Mouse (Mus musculus): ENCODE data around the gene Akap6. TPM values are rescaled to one million over a fixed set of nuclear protein-coding genes. Genes with fewer than 3 reads are reported as not detected.

Akap6 gene
- 100 to 1,000 TPM; 110 to 131 TPM for total RNA-seq (2021)

GRCm38 (mm10) chr12:52699146-52699545, at the start of gene Akap6:
Gene Akap6 (plus strand): TSS chr12:52699383.
- no peak for DNase-seq
- intact Hi-C loops (cut with DNase I): no loop called here

DNA sequence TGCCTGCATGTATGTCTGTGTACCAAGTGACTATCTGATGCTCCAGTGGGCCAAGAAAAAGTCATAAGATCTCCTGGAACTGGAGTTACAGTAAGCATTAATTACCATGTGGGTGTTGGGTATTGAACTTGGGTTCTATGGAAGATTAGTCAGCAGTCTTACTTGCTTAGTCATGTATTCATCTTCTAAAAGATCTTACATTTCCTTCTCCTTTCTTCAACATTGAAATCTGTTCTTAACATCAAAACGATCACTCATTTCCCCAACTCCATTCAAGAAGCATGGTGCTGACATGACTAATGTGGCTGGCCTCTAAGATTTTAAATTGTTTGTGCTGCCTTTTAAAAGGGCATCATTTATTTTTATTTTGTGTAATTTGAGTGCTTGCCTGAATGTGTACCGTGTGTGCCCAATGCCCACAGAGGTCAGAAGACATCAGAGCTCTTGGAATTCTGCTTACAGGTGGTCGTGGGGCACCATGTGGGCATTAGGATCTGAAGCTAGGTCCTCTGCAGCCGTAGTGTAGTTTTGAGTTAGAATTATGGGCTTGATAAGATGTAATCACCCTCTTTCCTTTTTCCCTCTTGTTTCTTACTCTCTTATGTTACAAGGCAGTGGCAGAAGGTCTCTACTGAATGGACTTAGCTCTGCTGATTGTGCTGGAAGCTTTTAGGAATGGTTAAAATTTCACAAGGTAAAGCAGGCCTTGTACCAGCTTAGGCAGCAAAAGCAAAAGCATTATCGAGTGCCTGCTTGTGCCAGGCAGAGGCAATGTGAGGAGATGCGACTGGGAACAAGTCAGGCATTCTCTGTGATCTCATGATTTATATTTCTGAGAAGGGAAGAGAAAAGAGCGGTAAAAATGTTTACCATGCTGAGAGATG, 36.0 kb upstream of the Akap6 start:
- DNase-seq: no peak
- intact Hi-C loops (cut with DNase I): no loop called here

DNA sequence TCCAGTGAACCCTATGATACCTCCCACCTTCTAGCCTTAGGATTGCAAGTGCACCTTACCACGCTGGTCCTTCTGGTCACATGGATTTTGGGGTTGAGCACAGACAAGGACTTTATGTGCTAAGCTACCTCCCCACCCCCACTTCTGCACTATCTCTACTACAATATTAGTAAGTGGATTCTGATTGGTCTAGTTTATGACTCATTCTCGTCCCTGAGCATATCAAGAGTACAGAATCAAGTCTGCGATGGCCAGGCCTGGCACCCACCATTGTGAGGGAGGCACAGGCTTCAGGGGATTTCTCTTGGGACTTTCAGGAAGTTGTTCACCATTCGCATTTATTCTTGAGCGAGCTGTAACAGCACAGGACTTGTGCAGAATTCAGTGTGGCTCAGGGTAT, 34.2 kb upstream of the Akap6 start:
- intact Hi-C loops (cut with DNase I): no loop called here
- DNase-seq: no peak

DNA sequence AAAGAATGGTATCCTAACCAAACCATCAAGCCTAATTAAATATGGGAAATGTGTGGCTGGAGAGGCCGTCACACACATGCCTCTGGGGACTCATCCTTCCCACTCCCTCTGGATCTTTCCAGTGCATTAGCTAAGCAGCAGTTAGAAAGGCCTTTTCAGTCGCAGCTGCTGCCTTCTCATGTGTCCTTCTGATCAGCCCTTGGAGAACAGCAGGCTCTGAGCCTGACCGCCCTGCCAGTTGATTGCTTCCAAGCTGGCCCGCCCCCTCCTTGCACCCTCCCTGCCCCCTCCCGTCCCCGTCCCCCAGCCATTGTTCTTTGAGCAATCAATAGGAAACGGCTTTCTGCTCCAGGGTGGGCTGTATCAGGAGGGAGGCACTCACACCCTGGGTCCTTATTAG, 27.7 kb upstream of the Akap6 start:
- DNase-seq: peak; percentile 25 to 28

GRCm38 (mm10) chr12:52671943-52672342, 27.2 kb upstream of the Akap6 start:
- intact Hi-C loops (cut with DNase I): no loop called here
- peak in 1 of 2 experiments; percentile 6 for DNase-seq

More for the DNA sequence above, 27.7 kb upstream of the Akap6 start:
- intact Hi-C loops (cut with DNase I): no loop called here

DNA sequence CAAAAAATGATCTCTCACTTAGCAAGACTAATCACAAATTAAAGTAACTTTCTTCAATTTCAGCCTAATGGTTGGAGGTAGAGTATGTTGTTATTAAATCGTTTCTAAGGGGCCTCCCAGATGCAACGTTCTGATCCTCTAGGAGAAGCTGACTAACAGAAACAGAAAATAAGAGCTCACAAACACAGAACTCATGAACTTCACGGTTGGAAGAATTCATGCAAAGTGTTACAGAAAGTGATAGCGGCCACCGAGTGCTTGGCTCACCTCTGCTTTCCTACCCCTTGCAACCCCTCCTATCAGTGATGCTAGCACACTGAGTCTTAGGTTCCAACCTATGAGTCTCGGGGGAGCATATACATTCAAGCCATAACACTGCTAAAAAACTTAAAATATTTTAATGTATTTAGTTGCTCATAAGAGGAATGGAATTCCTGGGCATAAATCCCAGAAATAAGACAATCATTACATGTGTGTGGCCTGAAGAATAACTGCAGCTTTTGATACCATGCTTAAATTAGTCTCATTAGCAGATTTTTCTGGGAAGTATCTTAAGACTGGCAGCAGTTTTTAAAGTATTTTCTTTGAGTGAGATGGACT, 25.7 kb upstream of the Akap6 start:
- DNase-seq: no peak
- intact Hi-C loops (cut with DNase I): no loop called here

DNA sequence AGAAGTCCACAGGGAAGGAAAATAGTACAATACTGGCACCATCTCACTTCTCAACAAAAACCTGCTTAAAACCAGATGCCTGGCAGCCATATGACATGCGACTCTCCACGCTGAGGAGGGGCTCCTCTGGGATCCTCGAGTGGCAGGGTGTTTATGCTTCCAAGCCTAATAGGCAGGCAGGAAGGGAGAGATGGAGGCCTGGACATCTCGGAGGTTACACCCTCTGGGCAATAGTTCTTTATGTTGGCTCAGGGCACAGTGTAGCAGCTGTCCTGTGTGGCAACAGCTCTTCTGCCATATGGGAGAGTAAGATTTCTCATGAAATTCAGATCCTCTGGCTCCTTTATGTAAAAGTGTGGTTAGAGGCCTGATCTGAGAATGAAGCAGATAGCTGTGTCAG, 24.2 kb upstream of the Akap6 start:
- intact Hi-C loops (cut with DNase I): no loop called here
- no peak for DNase-seq

DNA sequence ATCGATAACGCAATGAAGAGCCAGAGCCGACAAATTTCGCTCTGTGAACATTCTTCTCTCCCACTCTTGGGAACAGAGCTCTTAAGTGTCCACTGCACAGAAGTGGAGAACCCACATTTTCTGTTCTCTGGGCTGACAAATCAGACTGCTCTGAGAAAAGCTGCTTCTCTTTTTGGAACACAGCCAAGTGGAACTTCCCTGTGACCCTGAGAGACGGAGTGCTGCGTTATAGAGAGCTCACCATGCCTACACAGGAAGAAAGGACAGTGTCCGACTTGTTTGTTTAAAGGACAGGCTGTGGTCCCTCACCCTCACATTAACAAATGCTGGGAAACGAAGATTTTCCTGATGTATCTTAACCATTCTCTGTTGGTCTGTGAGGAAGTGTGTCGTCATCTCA, 11.8 kb upstream of the Akap6 start:
- DNase-seq: peak in 1 of 2 experiments; percentile 10
- intact Hi-C loops (cut with DNase I): no loop called here

DNA sequence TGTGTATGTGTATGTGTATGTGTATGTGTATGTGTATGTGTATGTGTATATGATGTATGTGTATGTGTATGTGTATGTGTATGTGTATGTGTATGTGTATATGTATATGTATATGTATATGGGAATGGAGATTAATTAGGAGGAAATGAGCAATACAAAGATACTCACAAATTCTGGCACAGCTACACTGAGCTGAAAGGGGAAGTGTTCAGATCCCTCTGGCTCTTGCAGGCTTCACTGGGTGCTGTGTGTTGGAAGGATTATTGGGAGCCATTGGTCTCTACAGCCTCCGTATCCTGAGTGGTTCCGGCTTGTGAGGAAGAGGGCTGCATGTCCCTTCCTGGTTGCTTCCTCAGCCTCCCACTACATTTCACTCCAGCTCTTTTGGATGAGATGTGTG, 10.5 kb upstream of the Akap6 start:
- intact Hi-C loops (cut with DNase I): no loop called here
- no peak for DNase-seq

GRCm38 (mm10) chr12:52691552-52691951, 7.6 kb upstream of the Akap6 start:
- no peak for DNase-seq
- intact Hi-C loops (cut with DNase I): no loop called here

DNA sequence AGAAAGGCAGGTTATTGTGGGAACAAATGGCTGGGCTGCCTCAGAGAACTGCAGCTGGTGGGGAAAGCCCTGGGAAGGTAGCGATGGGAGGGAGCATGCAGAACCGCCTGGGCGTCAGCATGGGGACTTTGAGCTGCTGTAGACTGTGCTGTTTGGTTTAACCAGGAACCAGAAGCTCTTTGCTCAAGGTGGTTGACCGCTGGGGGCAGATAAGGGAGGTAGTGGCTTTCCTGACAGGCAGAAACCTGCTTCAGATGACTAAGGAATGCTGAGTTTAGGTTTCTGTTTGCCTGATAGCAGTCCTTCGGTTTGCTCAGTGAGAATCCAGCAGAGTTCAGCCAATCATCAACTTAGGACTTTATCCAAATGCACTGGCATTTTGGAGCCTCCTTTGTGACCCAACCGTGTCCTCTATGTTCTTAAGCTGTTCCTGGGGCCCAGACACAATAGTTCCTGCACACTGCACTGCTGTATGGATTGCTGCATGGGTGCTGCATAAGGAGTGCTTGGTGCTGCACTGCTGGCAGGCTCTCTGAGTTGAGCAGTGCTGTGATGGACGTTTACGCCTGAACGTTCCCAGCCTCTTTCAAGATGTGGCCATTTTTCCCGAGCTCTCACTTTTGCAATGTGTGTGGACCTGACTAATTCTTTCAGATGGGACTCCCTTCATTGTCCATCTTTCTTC, 6.8 kb upstream of the Akap6 start:
- intact Hi-C loops (cut with DNase I): no loop called here
- no peak for DNase-seq

GRCm38 (mm10) chr12:52697407-52698109, 1.6 kb upstream of the Akap6 start:
- intact Hi-C loops (cut with DNase I): no loop called here
- no peak for DNase-seq

- intact Hi-C loops (cut with DNase I): no loop called here
- DNase-seq: no peak
Observed at GRCm38 (mm10) chr12:52698276-52698930, 780 bp upstream of the Akap6 start.

DNA sequence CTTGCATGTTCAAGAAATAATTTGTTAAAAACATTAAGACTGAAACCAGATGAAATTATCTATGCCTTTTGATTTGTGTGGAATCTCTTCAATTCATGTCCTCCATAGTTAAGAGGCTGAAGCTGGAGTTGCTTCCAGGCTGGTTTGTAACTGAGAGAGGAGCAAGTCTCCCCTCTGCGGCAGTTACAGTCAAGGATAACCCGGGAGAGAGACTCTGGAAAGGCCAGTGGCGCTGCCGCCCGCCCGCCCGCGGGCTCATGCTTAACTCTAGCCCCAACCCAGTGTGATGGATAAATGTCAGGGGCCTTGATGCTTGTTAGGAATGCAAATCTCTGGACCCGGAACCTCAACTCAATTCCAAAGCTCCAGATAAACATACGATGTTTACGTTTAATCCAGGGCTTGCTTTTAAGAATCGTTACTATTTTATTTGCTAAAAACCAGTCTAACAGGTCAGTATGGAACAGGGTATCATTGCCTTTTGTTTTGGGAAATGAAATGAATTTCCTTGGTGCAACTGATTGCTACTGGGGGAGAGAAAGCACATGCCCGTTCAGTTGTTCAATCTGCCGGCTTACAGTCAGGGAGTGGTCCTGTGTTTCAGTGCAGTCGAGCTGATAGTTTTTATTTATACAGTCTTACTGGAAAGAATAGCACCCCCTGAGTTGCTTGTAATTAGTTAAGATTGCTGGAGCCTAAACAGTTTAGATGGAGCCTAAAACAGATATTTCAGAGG, 946 bp downstream of the Akap6 start:
- intact Hi-C loops (cut with DNase I): no loop called here
- no peak for DNase-seq

DNA sequence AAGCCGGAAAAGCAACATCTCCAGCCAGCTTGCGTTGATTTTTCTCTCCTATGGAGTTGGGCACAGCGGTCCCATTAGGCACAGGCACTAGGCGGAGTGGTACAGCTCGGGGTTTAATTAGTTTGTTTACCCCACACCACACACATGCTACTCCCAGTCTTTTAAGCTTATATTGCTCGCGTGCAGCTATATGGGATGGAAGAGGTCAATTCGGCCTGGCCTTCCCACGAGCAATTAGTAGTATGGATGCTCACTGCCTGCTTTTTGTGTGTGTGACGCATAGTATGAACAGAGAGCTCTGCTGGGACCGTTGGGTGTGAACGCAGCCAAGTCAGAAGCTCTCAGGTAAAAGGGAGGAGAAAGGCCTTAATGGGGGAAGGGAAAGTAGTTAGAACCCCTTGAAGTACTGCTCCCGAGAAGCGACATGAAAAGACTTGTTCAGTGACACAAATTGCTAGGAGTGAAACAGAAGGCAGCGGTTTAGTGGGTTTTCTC, 1.6 kb downstream of the Akap6 start:
- intact Hi-C loops (cut with DNase I): no loop called here

GRCm38 (mm10) chr12:52701201-52701641, 2.0 kb downstream of the Akap6 start:
- DNase-seq: peak; percentile 11 to 31
- intact Hi-C loops (cut with DNase I): no loop called here

More for the DNA sequence above, 1.6 kb downstream of the Akap6 start:
- DNase-seq: no peak

DNA sequence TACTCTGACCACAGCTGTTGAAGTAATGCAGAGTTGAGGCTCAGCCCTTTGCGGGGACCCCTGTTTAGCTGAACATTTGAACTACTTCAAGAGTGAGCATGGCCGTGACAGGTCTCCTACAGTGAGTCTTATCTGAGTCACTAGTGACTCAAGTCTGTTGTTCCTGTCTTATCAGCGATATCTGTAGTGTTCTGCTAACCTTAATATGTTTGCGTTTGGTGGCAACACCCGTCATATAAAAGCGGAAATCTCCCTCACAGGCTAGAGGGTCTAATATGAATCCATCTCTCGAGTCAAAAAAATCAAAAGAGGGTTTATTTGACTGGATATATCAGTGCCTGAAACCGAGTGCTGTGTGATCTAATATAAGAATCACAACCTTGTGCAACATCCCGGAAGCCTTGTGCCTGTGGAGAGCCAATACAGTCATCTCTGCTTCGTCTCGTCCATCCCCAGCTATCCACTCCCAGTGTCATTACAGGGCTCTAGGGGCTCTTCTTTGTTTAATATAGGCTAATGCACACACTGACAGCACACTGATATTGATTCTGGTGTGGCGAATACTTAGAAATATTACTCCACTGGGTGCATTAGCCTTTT, 3.3 kb downstream of the Akap6 start:
- intact Hi-C loops (cut with DNase I): no loop called here
- DNase-seq: no peak

DNA sequence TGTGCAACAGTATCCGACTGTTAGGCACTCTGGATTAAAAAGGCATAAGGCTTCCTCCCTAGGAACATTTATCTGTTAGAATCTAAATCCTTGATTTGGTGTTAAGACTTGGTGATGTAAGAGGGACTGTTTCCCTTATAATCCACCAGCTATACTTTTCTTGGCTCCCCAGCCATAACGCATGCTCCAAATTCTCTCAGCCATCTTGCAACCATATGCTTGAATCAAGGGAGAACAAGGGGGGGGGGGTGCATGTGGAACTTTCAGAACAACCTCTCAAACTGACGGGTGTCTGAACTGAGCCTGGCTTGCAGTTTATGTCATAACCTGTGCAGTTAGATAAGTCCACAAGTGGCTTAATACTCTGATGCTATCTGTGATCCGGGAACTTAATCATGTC, 4.9 kb downstream of the Akap6 start:
- intact Hi-C loops (cut with DNase I): no loop called here

DNA sequence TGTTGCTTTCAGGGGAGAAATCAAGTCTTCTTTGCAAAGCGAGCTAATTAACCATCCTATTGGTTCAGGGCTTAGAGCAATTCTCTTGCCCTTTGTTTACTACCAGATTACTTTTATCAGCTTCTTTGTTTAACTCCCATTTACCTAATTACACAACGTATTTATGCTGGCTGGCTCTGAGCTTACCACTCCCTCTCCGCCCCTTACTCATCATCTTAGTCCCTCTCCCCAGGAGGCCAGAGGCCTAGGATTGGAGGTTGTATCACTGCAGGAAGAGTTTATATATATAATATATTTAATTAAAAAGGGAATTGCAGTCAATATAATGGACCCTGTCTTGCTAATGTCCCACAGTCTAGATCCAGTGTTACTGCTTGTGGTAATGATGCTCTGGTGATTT, 5.6 kb downstream of the Akap6 start:
- no peak for DNase-seq
- intact Hi-C loops (cut with DNase I): no loop called here

More for the DNA sequence above, 4.9 kb downstream of the Akap6 start:
- DNase-seq: no peak
